Mouse (Mus musculus) heart, embryonic 12.5 days (tissue): Measurements from ENCODE around the gene Podn. TPM values are rescaled to one million over a fixed set of nuclear protein-coding genes. Genes with fewer than 3 reads are reported as not detected.
"Not testable (repeated sequence)": the region's sequence is repeated elsewhere in the genome, so short reads cannot be mapped to it uniquely, and the experiment has no call there.

Source experiments
- ATAC-seq: fragments of 200-750 bp; cut with Nextera tagmentation; 2 replicates; pipeline ENCODE4 v1.8.0; 2017; ENCODE audit warnings: moderate TSS enrichment, moderate library complexity; ENCODE audit not compliant: insufficient number of reproducible peaks, low FRiP score
- H3K27ac ChIP-seq: fragments of 300-500 bp; sonication (generic); 2 replicates; pipeline ENCODE4 v1.5.1; 2016; ENCODE audit warnings: mild to moderate bottlenecking, moderate library complexity; ENCODE audit not compliant: poor library complexity, severe bottlenecking
- H3K27me3 ChIP-seq: fragments of 300-500 bp; sonication (generic); replicated peaks from 2 replicates; pipeline ENCODE4 v1.6.1; 2016; ENCODE audit warnings: mild to moderate bottlenecking, moderate library complexity
- H3K36me3 ChIP-seq: fragments of 300-500 bp; sonication (generic); 2 replicates; pipeline ENCODE4 v1.6.1; 2016; ENCODE audit warnings: mild to moderate bottlenecking, moderate library complexity
- H3K4me1 ChIP-seq: fragments of 300-500 bp; sonication (generic); replicated peaks from 2 replicates; pipeline ENCODE4 v1.6.1; 2016; ENCODE audit warnings: mild to moderate bottlenecking
- H3K4me2 ChIP-seq: fragments of 300-500 bp; sonication (generic); 2 replicates; pipeline ENCODE4 v1.6.1; 2016; ENCODE audit warnings: mild to moderate bottlenecking, moderate library complexity
- H3K4me3 ChIP-seq: fragments of 300-500 bp; sonication (generic); 2 replicates; pipeline ENCODE4 v1.5.1; 2016; ENCODE audit warnings: mild to moderate bottlenecking
- H3K9ac ChIP-seq: fragments of 300-500 bp; sonication (generic); 2 replicates; pipeline ENCODE4 v1.6.1; 2016; ENCODE audit warnings: mild to moderate bottlenecking, moderate library complexity
- H3K9me3 ChIP-seq: fragments of 300-500 bp; sonication (generic); replicated peaks from 2 replicates; pipeline ENCODE4 v1.6.1; 2016; ENCODE audit warnings: mild to moderate bottlenecking, moderate library complexity
- WGBS: fragments of 180-500 bp; shearing (Covaris S2); methylation state at CpG from one replicate; pipeline ENCODE4 v1.1.7; 2016; 5-methylcytosine and 5-hydroxymethylcytosine counted together
- polyA plus RNA-seq: library from polyadenylated mRNA; unstranded; fragments of >200 nt; fragmentation: Nextera tagmentation; extraction: Ambion mirVana; gene quantifications from 2 replicates; pipeline ENCODE4 v1.2.1, GENCODE M21; 2016

Gene Podn
- polyA plus RNA-seq, result 0.55 and 0.59 TPM in 2 replicates

DNA sequence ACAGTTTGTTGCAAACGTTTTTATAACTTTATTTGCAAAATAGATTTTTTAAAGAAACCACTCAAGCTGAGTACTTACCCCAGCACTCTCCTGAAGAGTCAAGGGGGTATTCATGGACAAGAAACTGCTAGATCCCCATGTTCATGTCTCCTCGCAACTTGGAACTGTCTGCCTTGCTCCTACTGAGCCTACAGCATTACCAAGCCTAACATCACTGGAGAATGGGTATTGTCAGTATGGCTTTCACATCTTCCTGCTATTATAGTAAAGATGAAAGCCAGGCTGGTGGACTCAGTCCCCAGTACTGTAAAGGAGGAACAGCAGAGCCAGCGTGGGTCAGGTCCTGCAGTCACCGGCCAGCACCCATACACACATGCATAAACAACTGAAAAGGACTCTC is at the start of gene Podn:
TSS of gene Podn (minus strand) at position 101 of the 400 bp plus-strand sequence.
- 77% methylated on average over 4 of the region's 4 CpGs for WGBS
- no peak for ATAC-seq
- H3K27me3 ChIP-seq, result no peaks in the 10 kb centered on the region
- no peaks in the 10 kb centered on the region for H3K4me1 ChIP-seq
- no peak within 1 kb of the TSS for H3K27ac ChIP-seq
- no peak within 1 kb of the TSS for H3K4me3 ChIP-seq
- peaks cover 6% of the 10 kb centered on the region; the same call in 1 of the 2 replicates for H3K36me3 ChIP-seq
- no peak within 1 kb of the TSS for H3K4me2 ChIP-seq
- no peak within 1 kb of the TSS for H3K9ac ChIP-seq
- no peaks in the 10 kb centered on the region for H3K9me3 ChIP-seq

DNA sequence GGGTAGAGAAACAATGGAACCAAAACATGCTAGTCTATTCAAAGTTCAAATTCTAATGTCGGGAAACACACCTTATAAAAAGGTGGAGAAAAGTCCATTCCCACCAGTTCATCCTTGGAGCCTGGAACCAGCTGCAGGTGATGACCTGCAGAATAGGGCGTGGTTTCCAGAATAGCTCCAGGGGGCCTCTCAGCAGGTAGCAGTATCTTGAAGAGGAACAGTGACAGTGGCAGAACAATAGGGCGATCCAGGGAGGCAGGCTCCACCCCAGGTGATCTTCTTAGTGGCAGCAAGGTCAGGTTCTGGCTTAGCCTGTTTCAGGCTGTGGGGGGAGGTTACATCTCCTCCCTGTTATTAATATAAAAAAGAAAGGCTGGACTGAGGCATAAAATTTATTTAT is 49.3 kb upstream of the Podn start:
- H3K27ac ChIP-seq, H3K4me2 ChIP-seq, ATAC-seq, H3K9ac ChIP-seq, H3K4me1 ChIP-seq, H3K36me3 ChIP-seq, H3K4me3 ChIP-seq, H3K9me3 ChIP-seq, H3K27me3 ChIP-seq: not testable (repeated sequence)
- 37% methylated on average over 3 of the region's 3 CpGs for WGBS

DNA sequence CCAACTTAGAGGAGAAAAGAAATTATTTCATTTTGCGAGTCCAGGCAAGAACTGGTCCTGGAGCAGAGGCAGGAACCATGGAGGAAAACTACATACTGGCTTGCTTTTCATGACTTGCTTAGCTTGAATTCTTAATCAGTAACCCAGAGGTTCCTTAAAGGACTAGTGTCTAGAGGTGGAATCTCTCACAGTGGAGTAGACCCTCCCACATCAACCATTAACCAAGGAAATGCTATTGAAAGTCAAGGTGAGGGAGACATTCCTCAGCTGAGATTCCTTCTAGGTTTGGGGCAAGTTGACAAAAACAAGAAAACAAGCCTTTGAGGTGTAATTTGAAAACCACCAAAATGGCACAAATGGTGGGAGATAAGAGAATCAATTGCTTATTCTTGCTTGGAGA is 48.6 kb upstream of the Podn start, which contains the start of gene Scp2:
TSS of gene Scp2 (minus strand) at position 119 of the 400 bp plus-strand sequence.
- Histone ChIP-seq H3K27ac (no peak within 1 kb of the TSS), H3K36me3 (no peaks in the 10 kb centered on the region), H3K4me2 (no peak within 1 kb of the TSS), H3K4me3 (no peak within 1 kb of the TSS), H3K9ac (no peak within 1 kb of the TSS), H3K27me3 (no peaks in the 10 kb centered on the region), H3K4me1 (no peaks in the 10 kb centered on the region), H3K9me3 (peaks cover 8% of the 10 kb centered on the region; the same call in 1 of the 2 replicates)
- 78% methylated on average over 1 of the region's 1 CpGs for WGBS
- no peak for ATAC-seq

DNA sequence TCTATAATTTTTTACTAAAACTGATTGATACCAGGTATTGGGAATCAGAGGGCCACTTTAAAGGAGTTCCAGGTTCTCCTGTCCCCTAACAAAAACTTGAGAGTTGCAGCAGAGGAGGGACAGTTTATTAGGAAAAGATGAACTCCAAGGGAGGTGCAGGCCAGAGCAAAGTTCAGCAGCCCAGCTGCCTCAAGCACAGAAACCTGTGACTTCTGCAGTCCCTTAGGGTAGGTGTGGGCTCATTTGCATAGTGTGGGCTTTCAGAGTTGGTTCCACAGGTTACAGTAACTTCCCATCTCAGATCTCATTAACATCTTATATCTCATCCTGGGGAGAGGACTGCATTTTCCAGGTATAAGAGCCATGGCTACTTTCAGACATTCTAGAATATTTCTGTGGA is 47.5 kb upstream of the Podn start:
- no peak overlapping the region for H3K4me3 ChIP-seq
- ATAC-seq, result no peak
- H3K4me2 ChIP-seq, result no peak overlapping the region
- no peak overlapping the region for H3K9ac ChIP-seq
- no peak overlapping the region for H3K27ac ChIP-seq
- no peaks in the 10 kb centered on the region for H3K27me3 ChIP-seq
- no peaks in the 10 kb centered on the region for H3K36me3 ChIP-seq
- peaks cover 8% of the 10 kb centered on the region; the same call in 1 of the 2 replicates for H3K9me3 ChIP-seq
- no peaks in the 10 kb centered on the region for H3K4me1 ChIP-seq

DNA sequence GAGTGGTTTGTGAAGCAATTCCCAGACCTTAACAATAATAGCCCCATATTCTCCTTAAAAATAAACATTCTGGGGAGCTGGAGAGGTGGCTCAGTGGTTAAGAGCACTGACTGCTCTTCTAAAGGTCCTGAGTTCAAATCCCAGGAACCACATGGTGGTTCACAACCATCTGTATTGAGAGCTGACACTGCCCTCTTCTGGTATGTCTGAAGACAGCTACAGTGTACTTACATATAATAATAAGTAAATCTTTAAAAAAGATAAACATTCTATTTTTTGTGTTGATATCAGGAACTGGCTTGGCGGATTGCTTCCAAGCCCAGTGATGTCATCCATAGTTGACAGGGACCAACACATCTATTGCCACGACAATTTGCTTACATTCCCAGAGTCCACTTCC is 46.9 kb upstream of the Podn start:
- 82% methylated on average over 2 of the region's 2 CpGs for WGBS
- H3K4me2 ChIP-seq, H3K9me3 ChIP-seq, H3K27ac ChIP-seq, H3K36me3 ChIP-seq, ATAC-seq, H3K4me1 ChIP-seq, H3K9ac ChIP-seq, H3K27me3 ChIP-seq, H3K4me3 ChIP-seq: not testable (repeated sequence)

DNA sequence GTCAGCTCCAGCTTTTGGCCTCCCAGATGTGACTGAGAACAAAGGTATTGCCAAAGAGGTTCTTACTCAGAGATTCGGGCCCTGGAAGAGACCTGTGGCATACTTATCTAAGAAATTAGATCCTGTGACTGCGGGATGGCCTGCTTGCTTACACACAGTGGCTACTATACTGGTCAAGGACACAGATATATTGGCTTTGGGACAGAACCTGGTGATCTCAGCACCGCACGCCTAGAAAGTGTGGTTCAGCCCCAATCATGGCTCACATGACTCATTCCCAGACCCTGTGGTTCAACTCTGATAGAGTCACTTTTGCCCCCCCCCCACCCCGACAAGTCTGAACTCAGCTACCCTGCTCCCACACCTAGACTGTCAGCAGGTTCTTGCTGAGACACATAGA is 40.7 kb upstream of the Podn start:
- Histone ChIP-seq H3K27me3 (no peaks in the 10 kb centered on the region), H3K9ac (no peak overlapping the region), H3K4me3 (no peak overlapping the region), H3K9me3 (peaks cover under 1% of the 10 kb centered on the region), H3K4me2 (no peak overlapping the region), H3K27ac (no peak overlapping the region), H3K36me3 (no peaks in the 10 kb centered on the region), H3K4me1 (0 out of 2 replicates have a peak, but pooled peaks cover 3% of the 10 kb centered on the region)
- 82% methylated on average over 5 of the region's 5 CpGs for WGBS
- ATAC-seq, result no peak

DNA sequence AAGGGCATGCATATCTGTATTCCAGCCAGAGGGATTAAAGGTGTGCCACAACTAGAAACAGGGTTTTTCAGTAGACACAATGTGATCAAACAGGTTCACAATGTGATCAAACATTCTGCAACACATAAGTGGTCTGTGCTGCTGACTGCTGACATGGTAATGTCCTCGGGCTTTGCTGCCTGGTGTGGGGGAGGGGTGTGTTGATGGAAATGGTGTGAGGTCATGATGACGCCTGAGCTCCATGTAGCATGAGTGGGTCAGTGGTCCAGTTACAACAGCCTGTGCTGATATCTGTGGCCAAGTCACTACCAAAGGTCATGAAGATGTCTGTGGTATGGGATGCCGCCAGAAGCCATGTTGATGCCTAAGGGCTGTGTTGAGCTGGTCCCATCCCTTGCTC is 34.2 kb upstream of the Podn start:
- H3K27me3 ChIP-seq, result no peaks in the 10 kb centered on the region
- no peak overlapping the region for H3K4me3 ChIP-seq
- H3K36me3 ChIP-seq, result no peaks in the 10 kb centered on the region
- H3K4me2 ChIP-seq, result no peak overlapping the region
- WGBS, result 79% methylated on average over 3 of the region's 3 CpGs
- H3K9ac ChIP-seq, result no peak overlapping the region
- H3K9me3 ChIP-seq, result peaks cover 6% of the 10 kb centered on the region
- peaks cover 3% of the 10 kb centered on the region; the same call in 1 of the 2 replicates for H3K4me1 ChIP-seq
- ATAC-seq, result no peak
- no peak overlapping the region for H3K27ac ChIP-seq

DNA sequence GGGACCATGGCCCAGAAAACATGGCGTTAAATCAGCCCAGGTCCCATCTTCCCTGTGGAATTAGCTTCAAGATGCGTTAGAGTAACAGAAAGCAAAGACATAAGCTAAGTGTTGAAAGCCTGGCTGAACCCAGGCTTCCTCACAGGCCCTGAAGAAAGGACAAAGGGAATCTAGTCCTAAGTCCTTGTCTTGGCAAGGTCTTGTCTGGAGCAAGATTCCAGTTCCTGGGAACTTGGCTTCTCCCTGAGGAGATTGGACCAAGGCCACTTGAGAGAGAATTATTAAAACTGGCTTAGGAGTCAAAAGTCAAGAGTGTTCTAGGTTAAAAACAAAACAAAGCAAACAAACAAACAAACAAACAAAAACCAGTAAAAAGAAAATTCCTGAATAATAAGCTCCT is 32.1 kb upstream of the Podn start:
- no peak for ATAC-seq
- WGBS, result 82% methylated on average over 2 of the region's 2 CpGs
- peaks cover 6% of the 10 kb centered on the region for H3K9me3 ChIP-seq
- H3K4me3 ChIP-seq, result no peak overlapping the region
- H3K36me3 ChIP-seq, result no peaks in the 10 kb centered on the region
- no peaks in the 10 kb centered on the region for H3K27me3 ChIP-seq
- H3K9ac ChIP-seq, result no peak overlapping the region
- no peak overlapping the region for H3K4me2 ChIP-seq
- H3K4me1 ChIP-seq, result no peaks in the 10 kb centered on the region; the same call in 1 of the 2 replicates
- H3K27ac ChIP-seq, result no peak overlapping the region

DNA sequence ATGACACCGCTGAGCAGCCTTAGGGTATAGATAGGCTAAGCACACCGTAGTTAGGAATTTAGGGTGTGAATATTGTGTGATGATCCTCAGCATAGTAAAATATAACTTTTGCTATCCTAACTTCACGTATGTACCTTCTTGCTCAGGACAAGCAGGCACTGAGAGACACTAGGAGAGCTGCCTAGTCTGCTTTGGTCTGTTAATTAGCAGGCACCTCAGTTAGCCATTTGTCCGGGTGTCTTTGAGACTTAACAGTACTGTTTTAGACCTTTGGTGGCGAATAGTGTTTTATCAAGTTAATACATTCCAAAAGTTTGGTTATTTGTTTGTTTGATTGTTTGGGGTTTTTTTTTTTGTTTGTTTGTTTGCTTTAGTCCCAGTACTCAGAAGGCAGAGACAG is 31.3 kb upstream of the Podn start:
- 81% methylated on average over 5 of the region's 5 CpGs for whole genome bisulfite sequencing
- peaks cover 6% of the 10 kb centered on the region for H3K9me3 ChIP-seq
- no peaks in the 10 kb centered on the region for H3K27me3 ChIP-seq
- H3K4me2 ChIP-seq, result no peak overlapping the region
- H3K4me1 ChIP-seq, result no peaks in the 10 kb centered on the region; the same call in 1 of the 2 replicates
- H3K27ac ChIP-seq, result no peak overlapping the region
- H3K9ac ChIP-seq, result no peak overlapping the region
- no peak for ATAC-seq
- no peaks in the 10 kb centered on the region for H3K36me3 ChIP-seq
- H3K4me3 ChIP-seq, result no peak overlapping the region

DNA sequence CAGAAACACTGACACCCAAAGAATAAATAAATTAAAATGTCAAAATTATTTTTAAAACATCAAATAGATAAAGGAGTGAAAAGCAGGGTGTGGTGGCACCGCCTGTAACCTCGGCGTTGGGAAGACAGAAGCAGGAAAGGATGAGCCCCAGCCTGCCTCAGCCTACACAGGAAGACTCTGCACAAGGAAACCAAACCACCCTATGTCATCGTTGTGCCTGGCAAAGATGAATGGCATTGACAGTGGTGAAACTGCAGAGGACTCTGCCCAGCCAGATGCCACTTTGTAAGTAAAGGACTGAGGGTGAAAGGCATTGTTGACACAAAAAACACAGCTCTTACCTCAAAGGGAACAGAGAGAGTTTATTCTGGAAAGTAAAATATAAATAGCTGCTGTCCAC is 30.0 kb upstream of the Podn start:
- Histone ChIP-seq H3K9me3 (peaks cover 6% of the 10 kb centered on the region), H3K4me1 (no peaks in the 10 kb centered on the region; the same call in 1 of the 2 replicates), H3K27ac (no peak overlapping the region), H3K9ac (no peak overlapping the region), H3K4me3 (no peak overlapping the region), H3K27me3 (no peaks in the 10 kb centered on the region), H3K36me3 (no peaks in the 10 kb centered on the region), H3K4me2 (no peak overlapping the region)
- no peak for ATAC-seq
- WGBS, result 89% methylated on average over 4 of the region's 4 CpGs

DNA sequence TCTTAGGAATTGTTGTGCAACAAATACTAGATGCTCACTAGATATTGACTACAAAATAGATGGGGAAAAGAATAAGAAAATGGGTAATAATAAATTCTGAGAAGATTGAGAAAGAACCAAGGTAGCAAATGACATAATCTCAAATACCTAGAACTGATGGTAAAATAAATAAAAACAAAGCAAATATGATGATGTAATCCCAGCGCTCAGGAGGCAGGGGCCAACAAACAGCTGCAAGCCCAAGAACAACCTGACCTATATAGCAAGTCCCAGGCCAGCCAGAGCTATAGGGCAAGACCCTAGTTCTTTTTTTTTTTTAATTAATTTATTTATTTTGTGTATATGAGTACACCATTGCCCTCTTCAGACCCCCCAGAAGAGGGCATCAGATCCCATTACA is 27.9 kb upstream of the Podn start:
- Histone ChIP-seq H3K27me3 (no peaks in the 10 kb centered on the region), H3K36me3 (no peaks in the 10 kb centered on the region), H3K4me3 (no peak overlapping the region), H3K9me3 (no peaks in the 10 kb centered on the region; the same call in 1 of the 2 replicates), H3K27ac (no peak overlapping the region), H3K9ac (no peak overlapping the region), H3K4me2 (no peak overlapping the region), H3K4me1 (no peaks in the 10 kb centered on the region; the same call in 1 of the 2 replicates)
- ATAC-seq, result no peak
- 87% methylated on average over 1 of the region's 1 CpGs for WGBS
